Mouse (Mus musculus) liver, adult 2 months (tissue): ENCODE data around the gene Fgfr2.

Experiments
- CTCF ChIP-seq: fragments of 200-500 bp; IDR thresholded peaks from 2 replicates; pipeline ENCODE4 v1.5.1; 2011; ENCODE audit warnings: low read depth, low read length, control low read depth
- POLR2A ChIP-seq: fragments of 200-500 bp; IDR thresholded peaks from 2 replicates; pipeline ENCODE4 v1.6.1; 2011; ENCODE audit warnings: low read length, control low read depth; ENCODE audit not compliant: insufficient read depth; ENCODE audit errors: extremely low read depth

- TF ChIP-seq CTCF: peak; percentile 36; the same call in 1 of the 2 replicates
- TF ChIP-seq POLR2A: no peak
Observed at GRCm38 (mm10) chr7:131054808-131055370, 2068.3 kb downstream of the Fgfr2 start.
